Mouse (Mus musculus) forebrain, embryonic 11.5 days (tissue): ENCODE measurements at regions not wholly inside any gene's neighbourhood (a gene's known extent, or its start where the extent isn't known, plus 50 kb on each side); places are given as distances from the start of the nearest gene placed in this dataset.
A peak's percentile ranks its signal among the peaks of the same experiment; 100 is the strongest.

ENCODE experiments used
- ATAC-seq: fragments of 200-750 bp; cut with Nextera tagmentation; replicated peaks from 2 replicates; pipeline ENCODE4 v1.8.0; 2017; ENCODE audit warnings: moderate TSS enrichment; ENCODE audit not compliant: low FRiP score
- DNase-seq: peaks from one replicate; pipeline ENCODE4 v3.0.0-alpha.2; 2017; ENCODE audit warnings: low spot score
- H3K27ac ChIP-seq: fragments of 300-500 bp; sonication (generic); 2 replicates; pipeline ENCODE4 v1.5.1; 2014; ENCODE audit warnings: low read depth, low read length
- H3K27me3 ChIP-seq: fragments of 300-500 bp; sonication (generic); 2 replicates; pipeline ENCODE4 v1.6.1; 2014; ENCODE audit warnings: mild to moderate bottlenecking, low read length, mixed read lengths; ENCODE audit not compliant: control insufficient read depth, insufficient read depth
- H3K36me3 ChIP-seq: fragments of 300-500 bp; sonication (generic); 2 replicates; pipeline ENCODE4 v1.6.1; 2014; ENCODE audit warnings: mild to moderate bottlenecking, low read length, moderate library complexity, mixed read lengths; ENCODE audit not compliant: control insufficient read depth, insufficient read depth
- H3K4me1 ChIP-seq: fragments of 300-500 bp; sonication (generic); replicated peaks from 2 replicates; pipeline ENCODE4 v1.6.1; 2014; ENCODE audit warnings: low read length, mixed read lengths; ENCODE audit not compliant: control insufficient read depth, insufficient read depth
- H3K4me2 ChIP-seq: fragments of 300-500 bp; sonication (generic); 2 replicates; pipeline ENCODE4 v1.6.1; 2014; ENCODE audit warnings: low read depth, mild to moderate bottlenecking, low read length, moderate library complexity, mixed read lengths; ENCODE audit not compliant: severe bottlenecking
- H3K4me3 ChIP-seq: fragments of 300-500 bp; sonication (generic); 2 replicates; pipeline ENCODE4 v1.5.1; 2014; ENCODE audit warnings: low read depth, low read length
- H3K9ac ChIP-seq: fragments of 300-500 bp; sonication (generic); 2 replicates; pipeline ENCODE4 v1.6.1; 2014; ENCODE audit warnings: low read length
- H3K9me3 ChIP-seq: fragments of 300-500 bp; sonication (generic); 2 replicates; pipeline ENCODE4 v1.6.1; 2016; ENCODE audit warnings: low read length, mixed read lengths; ENCODE audit not compliant: control insufficient read depth
- WGBS: fragments of 180-500 bp; shearing (Covaris S2); extraction: QIAGEN DNeasy Blood & Tissue Kit; methylation state at CpG from one replicate; pipeline ENCODE4 v1.1.7; 2014; 5-methylcytosine and 5-hydroxymethylcytosine counted together

GRCm38 (mm10) chr7:68909694-68910093 lies 160.7 kb upstream of the Arrdc4 start:
- Histone ChIP-seq H3K4me3 (no peak overlapping the region), H3K36me3 (no peaks in the 10 kb centered on the region), H3K9ac (no peak overlapping the region), H3K9me3 (no peaks in the 10 kb centered on the region), H3K4me2 (no peak overlapping the region), H3K4me1 (no peaks in the 10 kb centered on the region), H3K27ac (no peak overlapping the region), H3K27me3 (no peaks in the 10 kb centered on the region)
- DNase-seq (no peak), ATAC-seq (no peak)
- WGBS, result 92% methylated on average over 1 of the region's 1 CpGs

DNA sequence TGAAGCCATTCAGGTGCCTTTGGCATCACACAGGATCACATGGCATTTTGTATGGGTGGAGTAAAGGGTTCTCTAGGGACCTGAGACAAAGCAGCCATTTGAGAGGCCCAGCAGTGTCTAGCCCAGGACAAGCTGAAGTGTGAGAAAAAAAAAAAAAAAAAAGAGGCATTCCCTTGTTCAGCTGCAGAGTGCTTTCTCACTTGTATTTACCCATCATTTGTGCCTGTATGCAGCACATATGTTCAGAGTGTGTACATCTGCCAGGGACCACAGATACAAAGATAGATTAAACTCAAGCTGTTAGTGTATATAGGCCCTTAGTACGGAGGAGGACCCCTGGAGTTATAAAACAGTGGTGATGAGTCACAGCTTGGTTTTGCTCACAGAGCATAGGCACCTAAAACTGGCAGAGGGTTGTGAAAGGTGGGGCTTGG lies 159.4 kb upstream of the Arrdc4 start:
- Histone ChIP-seq H3K36me3 (no peaks in the 10 kb centered on the region), H3K9me3 (no peaks in the 10 kb centered on the region), H3K4me2 (no peak overlapping the region), H3K27ac (no peak overlapping the region; the same call in 1 of the 2 replicates), H3K4me3 (no peak overlapping the region), H3K27me3 (no peaks in the 10 kb centered on the region), H3K4me1 (no peaks in the 10 kb centered on the region), H3K9ac (no peak overlapping the region)
- no peak for DNase-seq
- ATAC-seq, result peak; percentile 46; the same call in 1 of the 2 replicates
- whole genome bisulfite sequencing, result 52% methylated on average over 1 of the region's 1 CpGs

DNA sequence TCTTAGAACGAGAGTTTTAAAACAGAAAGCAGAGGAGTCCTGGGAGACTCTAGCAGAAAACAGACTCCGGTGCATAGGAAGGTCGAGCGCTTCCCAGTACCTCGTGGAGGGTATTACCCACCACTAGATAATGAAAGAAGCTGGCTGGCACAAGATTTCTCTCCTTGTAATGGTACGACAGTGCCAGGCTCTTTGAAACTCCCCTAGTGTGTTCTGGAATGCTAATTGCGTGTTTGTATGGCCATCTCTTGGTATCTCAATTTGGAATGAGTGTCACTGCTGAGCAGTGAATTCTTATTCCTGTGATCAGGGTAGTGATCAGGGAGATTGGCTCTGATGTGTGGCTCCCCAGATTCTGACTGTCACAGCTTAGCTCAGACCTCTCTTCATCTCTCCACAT lies 158.8 kb upstream of the Arrdc4 start:
- 90% methylated on average over 7 of the region's 7 CpGs for WGBS
- no peak overlapping the region for H3K9ac ChIP-seq
- peak overlapping the region; percentile 27; the same call in 1 of the 2 replicates for H3K27ac ChIP-seq
- no peaks in the 10 kb centered on the region for H3K36me3 ChIP-seq
- H3K4me1 ChIP-seq, result no peaks in the 10 kb centered on the region
- no peaks in the 10 kb centered on the region for H3K9me3 ChIP-seq
- H3K4me2 ChIP-seq, result no peak overlapping the region
- H3K4me3 ChIP-seq, result no peak overlapping the region
- no peak for DNase-seq
- no peak for ATAC-seq
- no peaks in the 10 kb centered on the region for H3K27me3 ChIP-seq

DNA sequence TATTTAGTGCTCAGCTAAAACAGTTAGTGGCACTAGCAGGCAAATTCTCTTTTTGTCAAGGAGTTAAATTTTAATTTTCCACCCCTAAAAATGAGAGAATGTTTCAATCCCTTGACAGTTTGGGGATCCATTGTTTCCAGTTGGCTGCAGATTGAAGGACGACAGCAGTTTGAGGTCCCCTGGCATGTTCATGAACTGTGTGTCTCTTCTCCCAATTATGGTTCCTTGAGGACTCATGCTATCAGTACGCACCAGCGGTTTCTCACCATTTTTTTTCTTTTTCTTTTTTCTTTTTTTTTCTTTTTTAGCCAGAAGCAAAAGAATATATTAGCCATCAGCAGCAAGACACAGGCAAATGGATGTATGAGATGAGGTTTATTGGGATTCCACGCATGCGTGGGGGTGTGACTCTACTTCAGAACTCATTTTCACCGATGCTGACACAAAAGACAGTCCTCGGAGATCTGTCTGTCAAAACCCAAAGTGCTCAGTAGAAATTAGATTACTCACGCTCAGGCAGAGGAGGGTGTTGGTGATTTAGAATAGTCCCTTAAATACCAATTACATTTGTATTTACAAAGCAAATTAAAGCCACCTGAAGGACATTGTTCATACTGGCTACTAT lies 157.8 kb upstream of the Arrdc4 start:
- no peak overlapping the region for H3K4me2 ChIP-seq
- no peaks in the 10 kb centered on the region for H3K27me3 ChIP-seq
- ATAC-seq (0 out of 2 replicates have a peak, but pooled peaks have one; percentile 12), DNase-seq (no peak)
- no peak overlapping the region for H3K9ac ChIP-seq
- WGBS, result 49% methylated on average over 8 of the region's 8 CpGs
- no peaks in the 10 kb centered on the region for H3K4me1 ChIP-seq
- H3K9me3 ChIP-seq, result no peaks in the 10 kb centered on the region
- no peak overlapping the region for H3K4me3 ChIP-seq
- H3K36me3 ChIP-seq, result no peaks in the 10 kb centered on the region
- H3K27ac ChIP-seq, result no peak overlapping the region

DNA sequence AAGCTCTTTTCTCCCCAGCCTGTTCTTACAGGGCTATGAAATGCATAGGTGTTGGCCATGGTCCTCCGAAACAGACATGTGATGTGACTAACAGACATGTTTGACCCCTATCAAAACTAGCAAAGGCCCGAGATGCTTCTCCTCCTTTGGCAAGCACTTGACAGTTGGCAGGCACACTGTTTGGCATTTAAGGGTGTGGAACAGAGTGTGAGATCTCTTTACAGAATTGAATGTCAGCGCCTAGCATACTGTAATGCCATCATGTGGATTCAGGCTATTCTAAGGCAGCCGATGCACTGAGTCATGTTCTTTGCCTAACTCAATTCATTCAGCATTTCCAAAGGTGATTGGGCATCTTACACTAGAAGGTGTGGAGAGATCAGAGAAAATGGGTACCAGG lies 156.8 kb upstream of the Arrdc4 start:
- Histone ChIP-seq H3K4me3 (no peak overlapping the region), H3K27ac (no peak overlapping the region), H3K4me1 (no peaks in the 10 kb centered on the region), H3K9ac (no peak overlapping the region), H3K9me3 (no peaks in the 10 kb centered on the region), H3K36me3 (no peaks in the 10 kb centered on the region), H3K4me2 (no peak overlapping the region), H3K27me3 (no peaks in the 10 kb centered on the region)
- no peak for DNase-seq
- 87% methylated on average over 4 of the region's 4 CpGs for WGBS
- no peak for ATAC-seq

DNA sequence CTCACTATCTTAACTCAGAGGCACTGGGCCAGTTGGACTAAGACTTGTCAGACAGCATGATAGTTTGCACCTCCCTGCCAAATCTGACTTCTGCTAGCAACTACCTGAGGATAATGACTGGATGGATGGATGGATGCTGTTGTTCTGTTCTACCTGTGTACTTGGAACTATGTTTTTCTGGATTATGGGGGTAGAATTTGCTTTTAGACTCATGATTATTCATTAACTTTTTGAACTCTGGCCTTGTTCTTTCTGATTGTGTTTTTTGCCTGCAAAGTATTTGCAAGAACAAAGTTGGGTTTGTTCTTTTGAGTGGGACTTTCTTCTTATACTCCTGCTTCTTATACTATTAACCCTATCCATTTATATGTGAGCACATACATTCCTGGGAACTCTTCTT lies 137.1 kb upstream of the Arrdc4 start:
- H3K4me1 ChIP-seq, result no peaks in the 10 kb centered on the region
- H3K9ac ChIP-seq, result no peak overlapping the region
- H3K27ac ChIP-seq, result no peak overlapping the region
- H3K9me3 ChIP-seq, result no peaks in the 10 kb centered on the region
- ATAC-seq (no peak), DNase-seq (no peak)
- H3K4me3 ChIP-seq, result no peak overlapping the region
- no peak overlapping the region for H3K4me2 ChIP-seq
- H3K36me3 ChIP-seq, result no peaks in the 10 kb centered on the region
- H3K27me3 ChIP-seq, result no peaks in the 10 kb centered on the region

DNA sequence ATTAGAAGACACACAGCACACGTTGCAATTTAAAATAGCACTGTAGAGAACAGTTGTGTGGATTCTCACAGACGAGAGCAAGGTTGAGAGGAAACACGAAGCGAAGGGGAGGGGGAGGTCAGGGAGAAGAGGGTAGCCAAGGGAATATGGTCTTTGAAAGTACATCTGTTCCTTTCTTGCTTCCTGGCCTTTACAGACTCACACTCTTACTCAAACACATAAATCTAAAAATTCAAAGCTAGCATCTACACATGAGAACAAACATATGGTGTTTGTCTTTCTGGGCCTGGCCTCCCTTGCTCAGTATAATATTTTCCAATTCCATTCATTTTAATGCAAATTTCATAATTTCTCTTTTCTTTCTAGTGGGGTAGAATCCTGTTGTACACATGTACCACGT lies 124.0 kb upstream of the Arrdc4 start:
- Histone ChIP-seq H3K4me3 (no peak overlapping the region), H3K4me2 (no peak overlapping the region), H3K4me1 (no peaks in the 10 kb centered on the region), H3K27ac (no peak overlapping the region), H3K36me3 (no peaks in the 10 kb centered on the region), H3K9ac (no peak overlapping the region), H3K9me3 (no peaks in the 10 kb centered on the region), H3K27me3 (no peaks in the 10 kb centered on the region)
- WGBS, result 75% methylated on average over 5 of the region's 5 CpGs
- ATAC-seq (no peak), DNase-seq (no peak)

DNA sequence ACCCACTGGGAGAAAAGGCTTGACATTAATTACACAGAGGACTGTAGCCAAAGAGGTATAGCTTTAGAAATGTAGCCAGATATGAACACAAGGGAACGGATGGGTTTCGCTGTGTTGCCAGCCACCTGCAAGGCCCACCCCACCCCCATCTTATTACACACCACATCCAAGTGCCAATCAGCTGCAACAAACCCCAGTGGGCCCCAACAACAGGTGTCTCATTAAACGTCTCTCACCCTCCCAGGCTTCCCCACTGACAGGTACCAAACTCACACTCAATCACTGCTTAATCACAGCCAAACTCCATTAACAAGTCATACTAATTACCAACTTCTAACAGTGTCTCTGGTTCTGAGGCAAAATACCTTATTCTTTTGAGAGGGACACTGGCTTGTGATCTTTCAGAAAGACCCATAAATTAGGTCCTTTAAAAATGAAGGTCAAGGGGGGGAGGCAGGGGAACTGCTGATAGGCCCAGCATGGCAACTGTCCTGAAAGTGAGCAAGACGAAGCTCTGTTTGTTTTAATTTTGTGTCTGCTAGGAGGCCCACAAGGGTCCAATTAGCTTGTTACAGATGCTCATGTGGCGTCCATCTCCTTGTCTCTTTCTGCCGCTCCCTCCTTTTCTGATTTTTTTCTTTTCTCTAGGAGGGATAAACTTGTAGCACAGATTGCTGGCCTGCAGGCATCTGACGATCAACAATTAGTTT lies 115.4 kb upstream of the Arrdc4 start:
- WGBS, result 58% methylated on average over 7 of the region's 7 CpGs
- DNase-seq (no peak), ATAC-seq (no peak; the same call in 1 of the 2 replicates)

More for the DNA sequence above, 115.4 kb upstream of the Arrdc4 start:
- Histone ChIP-seq H3K4me2 (no peak overlapping the region), H3K27ac (no peak overlapping the region), H3K4me3 (no peak overlapping the region), H3K9me3 (no peaks in the 10 kb centered on the region), H3K27me3 (no peaks in the 10 kb centered on the region), H3K9ac (no peak overlapping the region), H3K4me1 (no peaks in the 10 kb centered on the region), H3K36me3 (no peaks in the 10 kb centered on the region)
